In genomic region chr7:59228866-59229182, GRCm38 (mm10) we compare ENCODE assay signal across 8 mouse cellular contexts. TPM values are rescaled to one million over a fixed set of nuclear protein-coding genes. Genes with fewer than 3 reads are reported as not detected.
A peak's percentile ranks its signal among the peaks of the same experiment; 100 is the strongest.
DNase-seq lines count a peak whose midpoint lies in the region; ATAC-seq and TF ChIP-seq lines count a peak whose summit lies in the region.

No protein-coding gene starts in this region.

- ATAC-seq in heart, postnatal 0 days (ENCODE audit: insufficient read depth, low read depth), result peak; percentile 50
- ATAC-seq in activated CD4-positive, CD25-positive, alpha-beta regulatory T cell, adult 4 months, result peak; percentile 50
- ATAC-seq in hindbrain, embryonic 13.5 days (ENCODE audit: low FRiP score), result peak; percentile 83
- ATAC-seq in midbrain, embryonic 13.5 days, result no peak

- H3K27ac ChIP-seq in heart, postnatal 0 days (ENCODE audit: low read depth), result peak overlapping the region; percentile 99
- peak overlapping the region; percentile 99 for H3K27ac ChIP-seq in hindbrain, embryonic 13.5 days
- H3K27ac ChIP-seq in midbrain, embryonic 13.5 days, result peak overlapping the region; percentile 98

- H3K9ac ChIP-seq in heart, postnatal 0 days (replicated peaks; ENCODE audit: low read depth, low read length), result peak overlapping the region; percentile 94
- H3K9ac ChIP-seq in hindbrain, embryonic 13.5 days, result peak overlapping the region; percentile 99
- H3K9ac ChIP-seq in midbrain, embryonic 13.5 days (replicated peaks), result peak overlapping the region; percentile 99

- H3K4me3 ChIP-seq in heart, postnatal 0 days (ENCODE audit: low read depth, low read length), result peak overlapping the region; percentile 80
- peak overlapping the region; percentile 98 for H3K4me3 ChIP-seq in hindbrain, embryonic 13.5 days
- H3K4me3 ChIP-seq in midbrain, embryonic 13.5 days (replicated peaks), result peak overlapping the region; percentile 99

- no peaks in the 10 kb centered on the region for H3K27me3 ChIP-seq in heart, postnatal 0 days (ENCODE audit: control insufficient read depth, insufficient read depth, low read length)
- H3K27me3 ChIP-seq in hindbrain, embryonic 13.5 days, result no peaks in the 10 kb centered on the region
- no peaks in the 10 kb centered on the region for H3K27me3 ChIP-seq in midbrain, embryonic 13.5 days

- peak overlapping the region; percentile 72 for H3K4me2 ChIP-seq in heart, postnatal 0 days (ENCODE audit: low read depth, low read length)
- H3K4me2 ChIP-seq in hindbrain, embryonic 13.5 days, result peak overlapping the region; percentile 67
- peak overlapping the region; percentile 65 for H3K4me2 ChIP-seq in midbrain, embryonic 13.5 days (replicated peaks)

- no peaks in the 10 kb centered on the region for H3K36me3 ChIP-seq in heart, postnatal 0 days (replicated peaks; ENCODE audit: control insufficient read depth, insufficient read depth, low read length)
- no peaks in the 10 kb centered on the region for H3K36me3 ChIP-seq in hindbrain, embryonic 13.5 days
- no peaks in the 10 kb centered on the region for H3K36me3 ChIP-seq in midbrain, embryonic 13.5 days

- under 1% methylated on average over 35 of the region's 39 CpGs for WGBS in heart, postnatal 0 days
- WGBS in hindbrain, embryonic 13.5 days, result under 1% methylated on average over 38 of the region's 39 CpGs
- under 1% methylated on average over 39 of the region's 39 CpGs for WGBS in midbrain, embryonic 13.5 days

- TF ChIP-seq EP300 in heart, postnatal 0 days (IDR thresholded peaks at IDR 0.05; ENCODE audit: low read depth), result no peak

- H3K9me3 ChIP-seq in heart, postnatal 0 days (replicated peaks; ENCODE audit: control insufficient read depth, low read length), result no peaks in the 10 kb centered on the region
- H3K9me3 ChIP-seq in hindbrain, embryonic 13.5 days, result no peaks in the 10 kb centered on the region
- no peaks in the 10 kb centered on the region for H3K9me3 ChIP-seq in midbrain, embryonic 13.5 days

- peaks cover 14% of the 10 kb centered on the region for H3K4me1 ChIP-seq in heart, postnatal 0 days (ENCODE audit: control insufficient read depth, insufficient read depth)
- H3K4me1 ChIP-seq in hindbrain, embryonic 13.5 days (replicated peaks), result peaks cover 14% of the 10 kb centered on the region
- H3K4me1 ChIP-seq in midbrain, embryonic 13.5 days (replicated peaks), result peaks cover 15% of the 10 kb centered on the region

- intact Hi-C loops in heart, postnatal 25 days (cut with DNase I), result loop anchor here (10.0 kb wide), 1 partner anchor 46 kb away; no protein-coding TSS in a partner anchor

- peak; percentile 33; the same call in 1 of the 2 replicates for TF ChIP-seq CTCF in heart, postnatal 0 days (IDR thresholded peaks at IDR 0.05; ENCODE audit: low read depth)

- DNase-seq in heart, postnatal 0 days (ENCODE audit: low spot score), result no peak
- no peak for DNase-seq in heart, postnatal 25 days (ENCODE audit: low spot score)
- no peak for DNase-seq in yolk sac, embryonic 10.5 days (ENCODE audit: low spot score)
- DNase-seq in embryo, embryonic 9.5 days (ENCODE audit: extremely low spot score), result no peak
- no peak for DNase-seq in ovary, adult 18-20 months (ENCODE audit: low spot score)

RNA-seq across cellular contexts. Expression of gene Ube3a, which starts 0.3 kb away (rescaled TPM):
- 104 and 157 TPM in 2 replicates for total RNA-seq in heart, postnatal 0 days (2014; rRNA removed; ENCODE audit: low replicate concordance)
- 109 and 120 TPM in 2 replicates for polyA plus RNA-seq in heart, postnatal 0 days (2015; fragmentation: Nextera tagmentation; extraction: Ambion mirVana)
- 100 to 1,000 TPM; 117 to 132 TPM for total RNA-seq in heart, postnatal 25 days (2021)
- polyA plus RNA-seq in activated CD4-positive, CD25-positive, alpha-beta regulatory T cell, adult 4 months (2017; shearing (Covaris generic)), result 10 to 100 TPM; 50.2 to 64.7 TPM
- polyA plus RNA-seq in hindbrain, embryonic 13.5 days (2015; fragmentation: Nextera tagmentation; extraction: Ambion mirVana), result 190 and 192 TPM in 2 replicates
- polyA plus RNA-seq in midbrain, embryonic 13.5 days (2015; fragmentation: Nextera tagmentation; extraction: Ambion mirVana), result 183 and 186 TPM in 2 replicates
